Mouse (Mus musculus): ENCODE measurements around the gene Psmb1. TPM values are rescaled to one million over a fixed set of nuclear protein-coding genes. Genes with fewer than 3 reads are reported as not detected.
"Not testable (repeated sequence)": the region's sequence is repeated elsewhere in the genome, so short reads cannot be mapped to it uniquely, and the experiment has no call there.

Gene Psmb1
- total RNA-seq (2017) = 123 and 139 TPM in 2 replicates

DNA sequence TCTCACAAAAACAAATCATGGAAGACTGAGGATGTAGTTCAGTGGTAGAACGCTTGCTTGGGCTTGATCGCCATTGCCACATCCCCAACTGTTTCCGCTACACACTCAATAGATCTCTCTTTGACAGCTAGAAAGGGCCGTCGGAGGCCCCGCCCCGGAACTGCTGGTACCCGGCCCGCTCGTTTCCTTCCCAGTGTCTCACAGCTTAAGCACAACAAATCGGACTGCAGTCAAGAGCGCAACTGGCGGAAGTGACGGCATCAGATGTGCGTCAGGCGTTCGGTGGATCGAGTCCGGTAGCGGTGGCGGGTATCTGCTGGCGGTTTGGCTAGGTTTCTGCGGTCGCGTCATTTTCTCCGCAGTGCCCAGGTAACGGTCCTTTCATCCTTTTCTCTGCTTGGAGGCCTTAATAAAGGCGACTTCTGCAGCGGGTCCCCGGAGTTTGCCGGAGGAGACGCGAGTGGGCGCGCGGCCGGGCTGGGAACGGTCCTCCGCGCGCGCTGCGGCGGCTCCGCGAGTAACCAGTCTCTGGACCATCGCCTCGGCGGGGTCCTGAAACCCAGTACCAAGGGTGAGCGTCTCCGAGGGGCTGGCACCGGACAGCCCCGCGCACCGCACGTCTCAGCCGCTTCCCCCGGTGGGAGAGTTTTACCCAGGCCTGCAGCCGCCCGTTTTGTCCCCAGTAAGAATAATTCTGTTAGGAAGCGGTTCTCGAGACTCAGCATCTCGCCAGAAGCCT lies at the start of gene Psmb1, which contains the start of gene Tbp:
Gene Psmb1, minus strand, starts transcription at position 96 of the 739 bp plus-strand sequence.
Gene Tbp, plus strand, starts transcription at position 233 of the 739 bp plus-strand sequence.
- ATAC-seq (ENCODE audit: extremely low read depth, insufficient number of reproducible peaks, low FRiP score, poor library complexity, severe bottlenecking) = peak; percentile 94

DNA sequence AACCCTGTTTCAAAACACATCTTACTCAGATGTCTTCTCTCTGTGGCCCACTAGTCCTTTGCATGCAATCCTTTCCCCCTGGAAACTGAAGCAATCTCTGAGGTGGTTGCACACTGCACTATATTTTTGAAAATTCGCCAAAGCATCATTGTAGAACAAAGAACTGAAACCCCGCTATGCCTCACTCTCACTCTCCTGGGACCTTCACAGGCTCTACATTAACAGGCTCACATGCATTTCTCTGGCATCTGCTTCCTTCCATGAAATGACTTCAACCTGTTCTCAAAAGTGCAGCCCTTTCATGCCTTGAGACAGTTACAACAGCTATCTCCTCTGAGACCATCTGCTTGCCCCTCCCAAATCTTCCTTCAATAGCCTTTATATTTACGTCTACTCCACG lies 46.9 kb upstream of the Psmb1 start:
- peak; percentile 73 for ATAC-seq (ENCODE audit: extremely low read depth, insufficient number of reproducible peaks, low FRiP score, poor library complexity, severe bottlenecking)

DNA sequence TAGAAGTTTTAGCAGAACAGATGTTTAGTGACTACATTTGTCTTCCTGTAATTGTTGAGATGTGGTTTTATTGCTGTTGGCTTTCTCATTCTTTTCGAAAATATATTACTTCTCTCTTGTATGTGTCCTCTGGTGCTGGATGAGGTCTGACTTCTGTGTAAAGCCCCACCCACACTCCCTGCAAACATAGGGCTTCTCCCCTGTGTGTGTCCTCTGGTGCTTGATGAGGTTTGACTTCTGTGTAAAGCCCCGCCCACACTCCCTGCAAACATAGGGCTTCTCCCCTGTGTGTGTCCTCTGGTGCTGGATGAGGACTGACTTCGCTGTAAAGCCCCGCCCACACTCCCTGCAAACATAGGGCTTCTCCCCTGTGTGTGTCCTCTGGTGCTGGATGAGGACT lies 44.3 kb upstream of the Psmb1 start:
- ATAC-seq (ENCODE audit: extremely low read depth, insufficient number of reproducible peaks, low FRiP score, poor library complexity, severe bottlenecking) = not testable (repeated sequence)

DNA sequence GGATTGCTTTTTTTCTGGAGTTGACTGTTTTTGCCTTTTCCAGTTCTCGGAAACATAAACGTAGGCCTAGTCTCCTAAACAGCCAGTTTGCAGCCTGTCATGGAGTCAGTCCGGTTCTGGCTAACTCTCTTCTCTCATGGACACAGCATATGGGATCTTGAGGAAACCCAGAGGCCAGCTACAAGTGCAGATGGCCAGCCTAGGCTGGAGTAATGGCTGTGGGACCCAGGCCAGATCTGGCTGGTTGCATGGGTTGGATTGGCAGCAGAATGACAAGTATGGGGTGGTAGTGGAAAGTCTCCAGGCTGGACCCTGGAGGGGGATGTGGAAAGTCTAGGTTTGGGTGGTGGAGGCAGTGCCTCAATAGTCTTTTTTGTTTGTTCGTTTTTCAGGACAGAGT lies 40.8 kb upstream of the Psmb1 start:
- ATAC-seq (ENCODE audit: extremely low read depth, insufficient number of reproducible peaks, low FRiP score, poor library complexity, severe bottlenecking) = no peak

DNA sequence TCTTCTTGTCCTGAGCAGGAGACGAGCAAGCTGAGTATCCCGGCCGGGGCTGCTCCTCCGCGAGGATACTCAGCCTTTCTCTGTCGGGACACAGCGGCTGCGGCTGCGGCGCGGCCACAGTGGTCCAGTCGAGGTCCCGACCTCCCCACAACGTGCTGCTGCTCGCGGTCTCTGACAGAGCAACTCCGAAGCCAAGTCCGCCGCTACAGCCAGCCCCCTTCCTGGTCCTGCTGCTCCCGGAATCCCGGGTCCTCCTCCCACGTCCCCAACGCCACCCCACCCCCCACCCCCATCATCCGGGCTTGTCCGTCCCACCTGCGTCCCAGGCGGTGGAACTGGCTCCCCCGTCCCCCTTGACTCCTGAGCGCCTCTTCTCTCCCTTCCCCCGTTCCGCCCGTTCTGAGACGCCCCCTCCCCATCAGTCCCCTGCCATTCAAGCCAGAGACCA lies 36.9 kb upstream of the Psmb1 start:
- peak; percentile 30; the same call in 1 of the 2 replicates for ATAC-seq (ENCODE audit: extremely low read depth, insufficient number of reproducible peaks, low FRiP score, poor library complexity, severe bottlenecking)

DNA sequence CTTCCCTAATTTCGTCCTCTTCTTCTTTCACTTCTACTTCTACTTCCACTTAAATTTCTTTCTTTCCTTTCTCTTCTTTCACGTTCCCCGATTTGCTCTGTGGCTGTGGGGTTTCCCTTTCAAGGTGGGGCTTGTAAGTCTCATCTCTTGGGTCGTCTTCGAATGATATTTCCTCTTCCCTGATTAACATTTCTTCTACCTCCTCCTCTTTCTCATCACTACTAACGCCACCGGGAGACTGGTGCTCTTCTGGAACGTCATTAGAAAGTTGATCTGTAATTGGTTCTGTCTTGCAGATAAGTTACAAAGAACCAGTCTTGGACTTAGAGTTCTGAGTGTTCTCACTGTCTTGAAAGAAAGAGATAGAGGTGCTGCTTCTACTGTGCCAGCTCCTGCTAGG lies 36.4 kb upstream of the Psmb1 start:
- ATAC-seq (ENCODE audit: extremely low read depth, insufficient number of reproducible peaks, low FRiP score, poor library complexity, severe bottlenecking) = no peak

DNA sequence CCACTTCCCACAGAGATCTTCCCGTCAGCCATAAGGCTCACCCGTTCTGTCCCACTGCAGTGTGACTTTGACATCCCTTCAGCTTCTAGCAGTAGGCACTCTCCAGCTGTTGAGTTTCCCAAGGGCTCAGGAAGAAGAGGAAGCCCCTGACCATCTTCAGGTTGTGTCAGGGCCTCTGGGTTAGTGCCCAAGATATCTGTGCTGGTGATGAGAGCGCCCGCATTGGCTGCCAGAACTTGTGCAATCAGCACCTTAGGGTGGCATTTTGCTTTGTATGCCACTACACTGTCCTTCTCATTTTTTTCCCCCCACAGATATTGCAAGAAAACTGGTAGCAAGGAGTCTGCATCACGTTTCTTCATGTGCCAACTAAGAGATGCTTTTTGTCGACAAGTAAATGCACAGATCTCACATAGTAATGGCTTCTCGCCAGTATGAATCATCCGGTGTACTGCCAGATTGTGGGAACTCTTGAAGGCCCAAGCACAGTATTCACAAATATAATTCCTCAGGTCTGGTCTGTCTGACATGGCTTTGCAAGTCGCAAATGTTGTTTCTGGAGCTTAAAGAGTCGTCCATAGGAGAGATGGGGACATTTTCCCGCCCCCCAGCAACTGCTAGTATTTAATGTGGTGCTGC lies 35.7 kb upstream of the Psmb1 start:
- ATAC-seq (ENCODE audit: extremely low read depth, insufficient number of reproducible peaks, low FRiP score, poor library complexity, severe bottlenecking) = 0 out of 2 replicates have a peak, but pooled peaks have one; percentile 9

DNA sequence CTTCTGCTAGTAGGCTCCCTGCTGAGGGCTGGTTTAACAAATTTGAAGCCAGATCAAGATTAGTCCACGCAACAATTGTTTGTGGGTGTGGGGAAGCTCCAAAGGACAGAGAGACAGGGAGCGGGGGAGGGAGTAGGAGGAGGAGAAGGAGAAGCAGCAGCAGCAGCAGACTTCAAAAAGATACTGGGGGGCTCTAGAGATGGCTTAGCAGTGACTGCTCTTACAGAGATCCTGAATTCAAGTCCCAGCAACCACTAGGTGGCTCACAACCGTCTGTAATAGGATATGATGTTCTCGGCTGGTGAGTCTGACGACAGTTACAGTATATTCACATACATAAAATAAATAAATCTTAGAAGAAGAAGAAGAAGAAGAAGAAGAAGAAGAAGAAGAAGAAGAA lies 30.6 kb upstream of the Psmb1 start:
- ATAC-seq (ENCODE audit: extremely low read depth, insufficient number of reproducible peaks, low FRiP score, poor library complexity, severe bottlenecking) = no peak

DNA sequence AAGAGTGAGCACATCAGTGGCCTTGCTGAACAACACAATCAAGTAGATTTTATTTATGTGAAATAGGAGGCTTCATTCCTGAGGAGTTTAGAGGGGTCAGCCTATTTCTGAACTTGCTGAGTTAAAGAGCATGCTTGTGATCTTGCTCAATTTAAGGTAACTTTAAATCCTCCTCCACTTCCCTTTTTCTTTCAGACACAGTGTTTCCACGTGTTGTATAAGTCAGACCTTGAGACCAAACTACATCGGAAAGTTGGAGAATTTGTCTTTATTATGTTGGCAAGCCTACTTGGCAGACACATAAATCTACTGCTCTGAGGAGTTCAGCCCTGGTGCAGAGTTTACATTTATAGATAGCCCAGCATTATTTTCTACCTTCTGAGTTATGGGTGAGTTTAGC lies 29.3 kb upstream of the Psmb1 start:
- ATAC-seq (ENCODE audit: extremely low read depth, insufficient number of reproducible peaks, low FRiP score, poor library complexity, severe bottlenecking) = no peak

DNA sequence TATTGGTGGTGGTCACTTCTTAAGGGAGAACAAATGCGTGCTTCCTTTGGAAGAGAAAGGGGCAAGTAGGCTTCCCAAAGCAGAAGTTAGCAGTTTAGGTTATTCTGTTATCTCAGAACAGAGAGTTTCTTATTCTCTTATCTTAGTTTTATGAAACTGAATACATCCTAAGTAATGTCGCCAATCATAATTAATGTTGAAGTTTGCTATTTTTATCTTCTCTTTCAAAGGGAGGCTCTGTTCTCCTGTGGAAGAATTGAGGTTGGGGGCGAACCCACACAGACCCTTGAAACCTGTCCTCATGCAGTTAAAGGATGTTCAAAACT lies 28.2 kb upstream of the Psmb1 start:
- no peak for ATAC-seq (ENCODE audit: extremely low read depth, insufficient number of reproducible peaks, low FRiP score, poor library complexity, severe bottlenecking)

DNA sequence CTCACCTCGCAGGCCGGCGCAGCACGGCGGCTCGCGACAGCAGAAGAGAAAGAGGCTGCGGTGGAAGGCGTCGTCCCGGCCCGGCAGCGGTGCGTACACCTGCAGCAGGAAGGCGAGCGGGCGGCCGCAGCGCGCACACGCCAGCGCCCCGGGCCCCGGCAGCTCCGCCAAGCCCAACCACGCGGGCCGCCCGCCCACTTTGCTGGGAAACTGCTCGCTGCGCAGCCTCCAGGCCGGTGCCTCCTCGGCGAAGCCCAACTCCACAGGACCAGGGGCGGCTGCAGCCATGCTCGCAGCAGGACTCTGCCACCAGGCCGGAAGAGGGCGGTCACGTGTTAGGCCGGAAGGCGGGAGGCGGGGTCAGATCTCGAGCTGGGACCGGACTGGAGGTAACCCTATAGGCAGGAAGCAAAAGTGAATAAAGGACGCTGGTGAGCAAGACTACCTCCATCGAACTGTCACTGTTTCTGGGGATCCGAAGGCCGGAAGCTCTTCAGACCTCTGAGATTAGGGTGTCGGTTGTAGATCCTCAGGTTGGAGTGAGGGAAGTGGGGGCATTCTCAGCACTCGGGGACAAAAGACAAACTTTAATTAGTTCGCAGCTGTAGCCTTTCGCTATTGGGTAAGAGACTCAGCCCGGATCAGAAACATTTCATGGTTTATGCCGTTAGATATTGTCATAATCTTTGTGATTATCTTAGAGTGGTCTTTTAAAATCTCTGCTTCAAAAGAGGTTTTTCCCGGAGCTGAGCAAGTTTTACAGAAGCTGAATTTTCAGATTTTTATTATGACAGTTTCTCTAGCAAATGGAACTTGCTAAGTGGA lies 27.6 kb upstream of the Psmb1 start, which contains the start of gene Pdcd2:
Gene Pdcd2, minus strand, starts transcription at position 316 of the 825 bp plus-strand sequence.
- peak; percentile 97 for ATAC-seq (ENCODE audit: extremely low read depth, insufficient number of reproducible peaks, low FRiP score, poor library complexity, severe bottlenecking)

DNA sequence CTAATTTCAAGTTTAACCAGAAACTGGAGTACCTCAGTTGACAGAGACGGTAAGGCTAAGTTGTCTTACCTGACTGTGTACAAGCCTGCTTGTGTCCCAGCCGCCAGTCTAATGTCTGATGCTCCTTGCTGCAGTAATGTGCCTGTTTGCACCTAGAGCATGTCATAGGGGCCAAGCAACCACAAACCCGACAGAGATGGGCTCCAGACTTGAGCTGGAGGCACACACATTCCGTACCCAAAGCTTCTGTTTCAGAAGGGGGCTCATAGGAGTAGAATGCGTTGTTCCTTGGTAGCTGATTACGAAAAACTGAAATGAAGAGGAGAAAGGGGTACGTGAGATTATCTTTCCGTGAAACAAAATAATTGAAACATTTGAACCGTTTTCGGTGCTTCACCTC lies 26.8 kb upstream of the Psmb1 start:
- ATAC-seq (ENCODE audit: extremely low read depth, insufficient number of reproducible peaks, low FRiP score, poor library complexity, severe bottlenecking) = no peak

DNA sequence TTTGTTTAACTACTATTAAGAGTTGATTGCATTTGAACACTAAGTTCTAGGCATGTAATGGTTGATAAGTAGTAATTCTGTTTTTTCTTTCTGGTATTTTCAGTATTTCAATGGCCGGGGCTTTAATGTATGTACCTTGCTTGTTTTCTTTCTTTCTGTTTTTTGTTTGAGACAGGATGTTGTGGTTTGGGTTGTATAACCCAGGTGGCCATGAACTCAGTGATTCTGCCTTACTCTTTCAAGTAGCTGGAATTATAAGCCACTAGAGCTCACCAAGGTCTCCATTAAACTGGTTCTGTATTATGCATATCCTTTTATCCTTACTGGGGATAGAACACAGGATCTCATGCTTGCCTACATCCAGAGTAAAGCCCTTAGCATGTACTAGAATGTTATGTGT lies 19.2 kb upstream of the Psmb1 start:
- ATAC-seq (ENCODE audit: extremely low read depth, insufficient number of reproducible peaks, low FRiP score, poor library complexity, severe bottlenecking) = no peak

DNA sequence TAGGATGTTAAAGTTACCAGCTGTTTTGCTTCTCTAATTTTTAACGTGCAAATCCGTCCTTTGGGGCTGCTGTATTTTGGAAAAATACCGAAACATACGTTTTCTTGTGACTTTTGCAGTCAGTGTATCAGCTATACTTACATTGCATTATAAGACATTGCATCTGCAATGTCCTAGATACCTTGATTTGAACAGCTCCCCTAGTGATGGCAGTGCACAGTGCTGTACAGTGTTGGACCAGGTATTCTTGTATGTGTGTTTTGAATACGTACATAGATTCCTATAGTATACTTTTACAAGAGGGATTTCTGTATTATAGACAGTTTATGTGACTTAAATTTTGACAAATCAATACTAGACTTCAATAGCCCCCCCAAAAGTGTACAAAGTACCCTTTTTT lies 18.6 kb upstream of the Psmb1 start:
- ATAC-seq (ENCODE audit: extremely low read depth, insufficient number of reproducible peaks, low FRiP score, poor library complexity, severe bottlenecking) = no peak

DNA sequence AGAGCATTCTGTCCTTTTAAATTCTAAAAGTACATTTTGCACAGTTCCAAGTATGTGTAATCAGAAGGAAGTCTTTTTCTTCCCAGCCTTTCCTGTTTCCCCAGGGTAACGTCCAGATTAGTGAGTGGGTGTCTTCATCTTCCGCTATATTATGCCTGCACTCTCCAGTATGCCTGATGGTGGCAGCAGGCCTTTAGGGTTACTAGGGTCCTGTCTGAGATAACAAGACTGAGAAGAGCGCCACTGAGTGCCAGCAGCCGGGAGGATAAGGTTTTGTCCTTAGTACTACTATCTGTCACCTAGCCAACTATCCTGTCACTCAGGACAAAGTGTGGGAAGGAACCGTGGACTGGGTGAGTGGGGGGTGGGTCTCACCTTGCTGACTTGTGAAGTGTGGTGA lies 18.2 kb upstream of the Psmb1 start:
- no peak for ATAC-seq (ENCODE audit: extremely low read depth, insufficient number of reproducible peaks, low FRiP score, poor library complexity, severe bottlenecking)

DNA sequence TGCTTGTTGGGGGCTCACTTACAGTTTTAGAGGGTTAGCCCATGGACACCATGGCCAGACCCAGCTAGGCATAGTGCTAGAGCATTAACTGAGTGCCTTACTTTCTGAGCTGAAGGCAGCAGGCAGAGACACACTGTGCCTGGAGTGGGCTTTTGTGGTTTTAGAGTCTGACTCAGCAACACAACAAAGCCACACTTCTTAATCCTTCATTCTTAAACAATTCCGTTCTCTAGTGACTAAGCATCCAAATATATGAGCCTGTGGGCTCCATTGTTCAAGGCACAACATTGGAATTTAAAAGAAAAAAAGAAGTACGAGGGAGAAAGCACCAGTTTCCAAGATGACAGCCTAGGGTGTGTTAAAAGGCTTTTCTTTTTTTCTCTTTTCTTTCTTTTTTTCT lies 11.1 kb upstream of the Psmb1 start:
- no peak for ATAC-seq (ENCODE audit: extremely low read depth, insufficient number of reproducible peaks, low FRiP score, poor library complexity, severe bottlenecking)

DNA sequence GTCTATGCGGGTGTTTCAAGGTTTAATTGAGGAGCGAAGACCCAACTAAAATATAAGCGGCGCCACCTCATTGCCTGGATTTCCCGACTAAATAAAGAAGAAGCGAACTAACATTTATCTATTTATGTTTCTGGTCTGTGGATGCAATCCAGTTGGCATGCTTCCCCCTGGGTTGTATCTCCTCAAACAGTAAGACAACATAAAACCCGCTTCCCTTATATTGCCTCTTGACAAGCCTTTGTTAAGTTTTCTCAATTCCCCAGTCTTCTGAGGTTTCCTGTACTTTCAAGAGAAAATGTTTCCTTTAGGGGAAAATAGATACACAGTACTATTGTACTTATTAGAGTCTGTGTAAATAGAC lies 818 bp downstream of the Psmb1 start:
- no peak for ATAC-seq (ENCODE audit: extremely low read depth, insufficient number of reproducible peaks, low FRiP score, poor library complexity, severe bottlenecking)

DNA sequence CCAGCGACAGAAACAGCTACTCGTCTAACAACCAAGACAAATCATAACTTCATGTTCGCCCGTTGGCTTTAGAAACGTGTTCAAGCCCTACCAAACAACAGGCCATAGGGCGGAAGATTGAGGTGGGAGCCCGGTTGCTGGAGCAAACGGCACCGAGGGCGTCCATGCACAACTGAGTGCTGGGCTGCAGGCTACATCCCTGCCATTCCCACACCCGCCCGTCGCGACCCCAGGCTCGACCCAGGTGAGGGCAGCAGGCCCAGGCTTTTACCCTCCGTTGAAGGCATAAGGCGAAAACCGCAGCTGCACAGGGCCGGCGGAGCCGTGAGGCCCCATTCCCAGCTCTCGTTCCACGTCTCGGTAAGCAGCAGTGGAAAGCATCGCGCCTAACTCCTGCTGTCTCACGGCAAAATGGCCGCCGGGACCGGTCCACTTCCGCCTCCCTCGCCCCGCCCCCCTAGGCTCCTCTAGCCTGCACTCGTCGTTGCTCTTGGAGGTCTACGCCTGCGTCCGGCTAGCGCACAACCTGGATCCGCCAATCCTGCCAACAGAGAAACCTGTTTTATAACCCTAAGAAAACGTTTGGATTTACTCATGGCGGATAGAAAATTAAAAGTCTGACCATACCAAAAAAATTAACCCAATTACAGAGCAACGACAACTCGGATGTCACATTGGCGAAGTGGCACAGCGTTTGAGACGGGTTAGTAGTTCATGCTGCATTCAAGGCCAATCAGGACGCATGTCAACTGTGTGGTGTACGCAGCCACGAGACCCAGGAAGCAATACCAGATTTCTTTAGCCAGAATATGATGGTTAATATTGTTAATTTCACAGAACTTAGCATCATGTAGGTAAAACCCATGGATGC lies 1.4 kb downstream of the Psmb1 start:
- ATAC-seq (ENCODE audit: extremely low read depth, insufficient number of reproducible peaks, low FRiP score, poor library complexity, severe bottlenecking) = peak; percentile 84

DNA sequence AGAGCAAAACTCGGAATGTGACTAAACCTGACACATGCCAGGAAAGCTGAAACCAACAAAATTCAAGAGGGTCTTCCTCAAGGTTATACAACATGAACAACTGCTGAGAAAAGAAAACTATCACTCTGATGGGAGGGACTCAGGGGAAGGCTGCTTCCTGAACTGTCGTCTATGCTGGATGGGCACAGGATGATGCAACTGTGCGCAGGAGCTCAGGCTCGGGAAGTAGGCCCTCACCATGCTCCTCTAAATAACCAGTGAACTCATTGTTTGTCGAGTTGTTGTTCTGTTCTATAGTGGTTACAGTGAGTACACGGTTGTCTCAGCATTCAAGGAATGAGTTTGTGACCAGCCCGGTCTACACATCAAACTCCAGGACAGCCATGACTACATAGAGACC lies 9.0 kb downstream of the Psmb1 start:
- no peak for ATAC-seq (ENCODE audit: extremely low read depth, insufficient number of reproducible peaks, low FRiP score, poor library complexity, severe bottlenecking)

Measured in neutrophil, adult 5-6 weeks (primary cell).